9 mouse cellular contexts compared by ENCODE assay signal in the genomic region with DNA sequence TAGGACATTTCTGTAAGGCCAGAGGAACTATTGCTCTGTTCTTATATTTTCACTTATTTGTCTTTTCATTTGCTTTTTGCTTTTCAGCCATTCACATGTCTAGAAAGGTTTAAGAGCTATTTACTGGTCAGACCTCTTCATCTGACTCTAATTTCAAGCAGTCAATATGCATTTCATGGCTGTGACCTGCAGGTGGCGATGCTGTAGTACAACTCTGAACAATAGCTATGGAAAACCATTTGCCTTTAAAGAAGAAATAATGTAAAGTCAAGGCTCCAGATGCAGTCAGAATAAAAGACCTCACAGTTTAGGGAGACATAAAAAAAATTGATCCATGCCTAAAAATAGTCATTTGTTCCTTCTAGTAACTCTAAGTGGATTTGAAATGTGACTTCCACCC.
DNase-seq lines count a peak whose midpoint lies in the region; ATAC-seq and TF ChIP-seq lines count a peak whose summit lies in the region.
"Had no signal": no experiment of that assay in that cellular context is flagged by ENCODE, and none has a peak within 500 bp of the region (broad histone marks: within the 10 kb centered on the region; RNA-seq: fewer than 3 reads in every experiment).

No protein-coding gene starts in this region.

- H3K4me1 ChIP-seq in neural tube, embryonic 15.5 days = no peaks in the 10 kb centered on the region
- H3K4me1 ChIP-seq in stomach, postnatal 0 days (replicated peaks; ENCODE audit: control insufficient read depth, insufficient read depth) = no peaks in the 10 kb centered on the region

- peaks cover 2% of the 10 kb centered on the region for H3K27me3 ChIP-seq in neural tube, embryonic 15.5 days (replicated peaks)
- no peaks in the 10 kb centered on the region for H3K27me3 ChIP-seq in stomach, postnatal 0 days (ENCODE audit: control insufficient read depth, insufficient read depth, low read length)

- TF ChIP-seq CTCF in stomach, postnatal 0 days (IDR thresholded peaks at IDR 0.05; ENCODE audit: low read depth) = peak; percentile 71

- H3K9ac ChIP-seq in neural tube, embryonic 15.5 days (replicated peaks) = no peak overlapping the region
- no peak overlapping the region for H3K9ac ChIP-seq in stomach, postnatal 0 days (ENCODE audit: low read length)

- H3K4me3 ChIP-seq in neural tube, embryonic 15.5 days (replicated peaks) = no peak overlapping the region
- no peak overlapping the region for H3K4me3 ChIP-seq in stomach, postnatal 0 days (ENCODE audit: low read depth, low read length)

- DNase-seq in gastrocnemius, adult 18-20 months (ENCODE audit: low spot score) = peak; percentile 8
- no peak for DNase-seq in gastrocnemius, postnatal 25 days
- DNase-seq in neural tube, embryonic 10.5 days (ENCODE audit: extremely low spot score, low spot score) = peak; percentile 19
- DNase-seq in embryo, embryonic 11 days = peak; percentile 45
- DNase-seq in left cerebral cortex, postnatal 4 days = peak; percentile 22
- peak; percentile 16 for DNase-seq in stomach, postnatal 0 days (ENCODE audit: low spot score)
- DNase-seq in heart, adult 9 months (ENCODE audit: low spot score in 2 of 2) = no peak

- WGBS in neural tube, embryonic 15.5 days = 12% methylated on average over 1 of the region's 1 CpGs
- 0% methylated on average over 1 of the region's 1 CpGs for WGBS in stomach, postnatal 0 days

- no peaks in the 10 kb centered on the region for H3K9me3 ChIP-seq in neural tube, embryonic 15.5 days (replicated peaks)
- no peaks in the 10 kb centered on the region for H3K9me3 ChIP-seq in stomach, postnatal 0 days (ENCODE audit: control insufficient read depth, low read length)

- no peak overlapping the region for H3K4me2 ChIP-seq in neural tube, embryonic 15.5 days
- H3K4me2 ChIP-seq in stomach, postnatal 0 days (replicated peaks; ENCODE audit: low read depth) = no peak overlapping the region

- no peak for ATAC-seq in neural tube, embryonic 15.5 days (ENCODE audit: low FRiP score)
- no peak for ATAC-seq in stomach, postnatal 0 days (ENCODE audit: low FRiP score, low TSS enrichment)

- no peak overlapping the region for H3K27ac ChIP-seq in neural tube, embryonic 15.5 days (replicated peaks)
- no peak overlapping the region for H3K27ac ChIP-seq in stomach, postnatal 0 days (replicated peaks)
- H3K27ac ChIP-seq: macrophage had no signal

- intact Hi-C loops in left cerebral cortex, postnatal 4 days (cut with DNase I) = no loop called here

- TF ChIP-seq EP300 in stomach, postnatal 0 days (optimal IDR thresholded peaks at IDR 0.05) = no peak

- no peaks in the 10 kb centered on the region for H3K36me3 ChIP-seq in neural tube, embryonic 15.5 days
- H3K36me3 ChIP-seq in stomach, postnatal 0 days (ENCODE audit: control insufficient read depth, insufficient read depth, low read length) = no peaks in the 10 kb centered on the region

Comparison
In these comparisons a context has a peak if more than half of its experiments do, and no peak if none do; other contexts are left out.
1. DNase-seq: peak in gastrocnemius, adult 18-20 months (single experiment), neural tube, embryonic 10.5 days (single experiment), embryo, embryonic 11 days (single experiment), left cerebral cortex, postnatal 4 days (single experiment) and stomach, postnatal 0 days (single experiment); none in gastrocnemius, postnatal 25 days (single experiment) and heart, adult 9 months (0 of 2).